Mouse (Mus musculus) liver, embryonic 12.5 days (tissue): ENCODE results near the gene Gm47969. TPM values are rescaled to one million over a fixed set of nuclear protein-coding genes. Genes with fewer than 3 reads are reported as not detected.
"Not testable (repeated sequence)": the region's sequence is repeated elsewhere in the genome, so short reads cannot be mapped to it uniquely, and the experiment has no call there.

Experiments used
- ATAC-seq: fragments of 200-750 bp; cut with Nextera tagmentation; 2 replicates; pipeline ENCODE4 v1.8.0; 2017; ENCODE audit warnings: moderate number of reproducible peaks, mild to moderate bottlenecking, moderate library complexity
- H3K27ac ChIP-seq: fragments of 300-500 bp; sonication (generic); 2 replicates; pipeline ENCODE4 v1.5.1; 2016; ENCODE audit warnings: mild to moderate bottlenecking
- H3K27me3 ChIP-seq: fragments of 300-500 bp; sonication (generic); replicated peaks from 2 replicates; pipeline ENCODE4 v1.6.1; 2016; ENCODE audit warnings: mild to moderate bottlenecking, moderate library complexity
- H3K36me3 ChIP-seq: fragments of 300-500 bp; sonication (generic); 2 replicates; pipeline ENCODE4 v1.6.1; 2016; ENCODE audit warnings: mild to moderate bottlenecking, moderate library complexity
- H3K4me1 ChIP-seq: fragments of 300-500 bp; sonication (generic); 2 replicates; pipeline ENCODE4 v1.6.1; 2016
- H3K4me2 ChIP-seq: fragments of 300-500 bp; sonication (generic); 2 replicates; pipeline ENCODE4 v1.6.1; 2016; ENCODE audit warnings: mild to moderate bottlenecking, moderate library complexity
- H3K4me3 ChIP-seq: fragments of 300-500 bp; sonication (generic); 2 replicates; pipeline ENCODE4 v1.5.1; 2016; ENCODE audit warnings: mild to moderate bottlenecking, moderate library complexity
- H3K9ac ChIP-seq: fragments of 300-500 bp; sonication (generic); 2 replicates; pipeline ENCODE4 v1.6.1; 2016; ENCODE audit warnings: mild to moderate bottlenecking, moderate library complexity
- H3K9me3 ChIP-seq: fragments of 300-500 bp; sonication (generic); replicated peaks from 2 replicates; pipeline ENCODE4 v1.6.1; 2016; ENCODE audit warnings: mild to moderate bottlenecking, moderate library complexity
- WGBS: fragments of 180-500 bp; shearing (Covaris S2); methylation state at CpG from one replicate; pipeline ENCODE4 v1.1.7; 2016; ENCODE audit not compliant: insufficient replicate concordance; 5-methylcytosine and 5-hydroxymethylcytosine counted together
- polyA plus RNA-seq: library from polyadenylated mRNA; unstranded; fragments of >200 nt; fragmentation: Nextera tagmentation; extraction: Ambion mirVana; gene quantifications from 2 replicates; pipeline ENCODE4 v1.2.1, GENCODE M21; 2016

The Gm47969 gene
- not detected in 2 replicates for polyA plus RNA-seq

- Histone ChIP-seq H3K9me3 (no peaks in the 10 kb centered on the region), H3K36me3 (no peaks in the 10 kb centered on the region), H3K4me2 (no peak within 1 kb of the TSS), H3K27ac (no peak within 1 kb of the TSS), H3K27me3 (peaks cover 4% of the 10 kb centered on the region; the same call in 1 of the 2 replicates), H3K4me3 (no peak within 1 kb of the TSS), H3K9ac (no peak within 1 kb of the TSS), H3K4me1 (no peaks in the 10 kb centered on the region)
- 34% methylated on average over 5 of the region's 5 CpGs for WGBS
- no peak for ATAC-seq
Observed at GRCm38 (mm10) chr1:83044882-83045427, at the start of gene Gm47969. Gene Gm47969 (plus strand): TSS chr1:83044932.

- H3K4me1 ChIP-seq, H3K4me3 ChIP-seq, H3K36me3 ChIP-seq, H3K9me3 ChIP-seq, H3K4me2 ChIP-seq, H3K9ac ChIP-seq, H3K27me3 ChIP-seq, ATAC-seq, H3K27ac ChIP-seq: not testable (repeated sequence)
- 89% methylated on average over 9 of the region's 9 CpGs for WGBS
Observed at GRCm38 (mm10) chr1:83000306-83000705, 44.4 kb upstream of the Gm47969 start, which contains the start of gene Gm47959. Gene Gm47959 (plus strand): TSS chr1:83000548.

GRCm38 (mm10) chr1:83006218-83007179 is 38.2 kb upstream of the Gm47969 start:
- Histone ChIP-seq H3K27me3 (no peaks in the 10 kb centered on the region), H3K4me1 (no peaks in the 10 kb centered on the region), H3K9me3 (no peaks in the 10 kb centered on the region), H3K36me3 (no peaks in the 10 kb centered on the region), H3K4me3 (no peak overlapping the region), H3K9ac (no peak overlapping the region), H3K4me2 (no peak overlapping the region), H3K27ac (no peak overlapping the region)
- WGBS = 63% methylated on average over 8 of the region's 8 CpGs
- no peak for ATAC-seq

GRCm38 (mm10) chr1:83007471-83007870 is 37.3 kb upstream of the Gm47969 start:
- Histone ChIP-seq H3K27me3 (no peaks in the 10 kb centered on the region), H3K4me2 (no peak overlapping the region), H3K4me3 (no peak overlapping the region), H3K36me3 (no peaks in the 10 kb centered on the region), H3K27ac (no peak overlapping the region), H3K4me1 (no peaks in the 10 kb centered on the region), H3K9ac (no peak overlapping the region), H3K9me3 (no peaks in the 10 kb centered on the region)
- 50% methylated on average over 6 of the region's 6 CpGs for WGBS
- no peak for ATAC-seq

- H3K4me1 ChIP-seq = no peaks in the 10 kb centered on the region
- H3K9me3 ChIP-seq = no peaks in the 10 kb centered on the region
- no peak overlapping the region for H3K27ac ChIP-seq
- WGBS = 85% methylated on average over 3 of the region's 3 CpGs
- no peaks in the 10 kb centered on the region for H3K36me3 ChIP-seq
- H3K4me3 ChIP-seq = no peak overlapping the region
- no peak for ATAC-seq
- no peak overlapping the region for H3K9ac ChIP-seq
- no peaks in the 10 kb centered on the region for H3K27me3 ChIP-seq
- no peak overlapping the region for H3K4me2 ChIP-seq
Observed at GRCm38 (mm10) chr1:83014477-83014876, 30.3 kb upstream of the Gm47969 start.

- Histone ChIP-seq H3K9me3 (no peaks in the 10 kb centered on the region), H3K36me3 (no peaks in the 10 kb centered on the region), H3K27ac (no peak overlapping the region), H3K4me3 (no peak overlapping the region), H3K9ac (no peak overlapping the region), H3K27me3 (no peaks in the 10 kb centered on the region), H3K4me2 (no peak overlapping the region), H3K4me1 (no peaks in the 10 kb centered on the region)
- WGBS = 68% methylated on average over 10 of the region's 10 CpGs
- ATAC-seq = no peak
Observed at GRCm38 (mm10) chr1:83015329-83015879, 29.3 kb upstream of the Gm47969 start.

- H3K4me1 ChIP-seq = no peaks in the 10 kb centered on the region
- 31% methylated on average over 1 of the region's 1 CpGs for WGBS
- no peak overlapping the region for H3K4me2 ChIP-seq
- no peak for ATAC-seq
- no peaks in the 10 kb centered on the region for H3K9me3 ChIP-seq
- H3K9ac ChIP-seq = no peak overlapping the region
- H3K36me3 ChIP-seq = no peaks in the 10 kb centered on the region
- H3K4me3 ChIP-seq = no peak overlapping the region
- H3K27ac ChIP-seq = no peak overlapping the region
- H3K27me3 ChIP-seq = no peaks in the 10 kb centered on the region
Observed at GRCm38 (mm10) chr1:83016556-83016955, 28.2 kb upstream of the Gm47969 start.

GRCm38 (mm10) chr1:83031950-83032349 is 12.8 kb upstream of the Gm47969 start:
- H3K4me1 ChIP-seq = no peaks in the 10 kb centered on the region
- WGBS = 26% methylated on average over 1 of the region's 1 CpGs

GRCm38 (mm10) chr1:83032508-83032907 is 12.2 kb upstream of the Gm47969 start:
- H3K36me3 ChIP-seq = no peaks in the 10 kb centered on the region
- no peaks in the 10 kb centered on the region for H3K27me3 ChIP-seq
- H3K9me3 ChIP-seq = no peaks in the 10 kb centered on the region
- no peak overlapping the region for H3K4me3 ChIP-seq
- no peaks in the 10 kb centered on the region for H3K4me1 ChIP-seq
- no peak overlapping the region for H3K9ac ChIP-seq
- WGBS = 72% methylated on average over 6 of the region's 6 CpGs
- no peak overlapping the region for H3K27ac ChIP-seq
- no peak overlapping the region for H3K4me2 ChIP-seq
- ATAC-seq = no peak

More at GRCm38 (mm10) chr1:83031950-83032349, 12.8 kb upstream of the Gm47969 start:
- Histone ChIP-seq H3K9me3 (no peaks in the 10 kb centered on the region), H3K36me3 (no peaks in the 10 kb centered on the region), H3K9ac (no peak overlapping the region), H3K4me2 (no peak overlapping the region), H3K27ac (no peak overlapping the region), H3K27me3 (no peaks in the 10 kb centered on the region), H3K4me3 (no peak overlapping the region)
- no peak for ATAC-seq

GRCm38 (mm10) chr1:83034509-83034908 is 10.2 kb upstream of the Gm47969 start:
- Histone ChIP-seq H3K9ac (no peak overlapping the region), H3K4me3 (no peak overlapping the region), H3K4me2 (no peak overlapping the region), H3K36me3 (no peaks in the 10 kb centered on the region), H3K9me3 (no peaks in the 10 kb centered on the region), H3K4me1 (peaks cover 4% of the 10 kb centered on the region; the same call in 1 of the 2 replicates), H3K27me3 (no peaks in the 10 kb centered on the region), H3K27ac (no peak overlapping the region)
- ATAC-seq = no peak
- WGBS = 48% methylated on average over 5 of the region's 5 CpGs

- Histone ChIP-seq H3K4me2 (no peak overlapping the region), H3K9ac (no peak overlapping the region), H3K27me3 (peaks cover 3% of the 10 kb centered on the region; the same call in 1 of the 2 replicates), H3K36me3 (no peaks in the 10 kb centered on the region), H3K4me3 (no peak overlapping the region), H3K4me1 (peaks cover 4% of the 10 kb centered on the region; the same call in 1 of the 2 replicates), H3K9me3 (no peaks in the 10 kb centered on the region), H3K27ac (no peak overlapping the region)
- no peak for ATAC-seq
- WGBS = 64% methylated on average over 11 of the region's 11 CpGs
Observed at GRCm38 (mm10) chr1:83036892-83037667, 7.7 kb upstream of the Gm47969 start.
